Mouse (Mus musculus) limb, embryonic 10.5 days (tissue): ENCODE measurements at regions not wholly inside any gene's neighbourhood (a gene's known extent, or its start where the extent isn't known, plus 50 kb on each side); places are given as distances from the start of the nearest gene placed in this dataset. TPM values are rescaled to one million over a fixed set of nuclear protein-coding genes. Genes with fewer than 3 reads are reported as not detected.

Experiments used
- DNase-seq: peaks from one replicate; pipeline ENCODE4 v3.0.0-alpha.2; 2017; ENCODE audit warnings: low spot score
- H3K27ac ChIP-seq: fragments of 300-500 bp; sonication (generic); 2 replicates; pipeline ENCODE4 v1.5.1; 2016; ENCODE audit warnings: mild to moderate bottlenecking
- H3K27me3 ChIP-seq: fragments of 300-500 bp; sonication (generic); 2 replicates; pipeline ENCODE4 v1.6.1; 2016; ENCODE audit warnings: low read depth, mild to moderate bottlenecking; ENCODE audit not compliant: poor library complexity, severe bottlenecking
- H3K36me3 ChIP-seq: fragments of 300-500 bp; sonication (generic); 2 replicates; pipeline ENCODE4 v1.6.1; 2016; ENCODE audit warnings: mild to moderate bottlenecking, moderate library complexity
- H3K4me1 ChIP-seq: fragments of 300-500 bp; sonication (generic); 2 replicates; pipeline ENCODE4 v1.6.1; 2016
- H3K4me3 ChIP-seq: fragments of 300-500 bp; sonication (generic); 2 replicates; pipeline ENCODE4 v1.5.1; 2016; ENCODE audit warnings: mild to moderate bottlenecking, moderate library complexity
- H3K9me3 ChIP-seq: fragments of 300-500 bp; sonication (generic); replicated peaks from 2 replicates; pipeline ENCODE4 v1.6.1; 2016; ENCODE audit warnings: mild to moderate bottlenecking
- WGBS: fragments of 180-500 bp; shearing (Covaris S2); methylation state at CpG from one replicate; pipeline ENCODE4 v1.1.7; 2016; 5-methylcytosine and 5-hydroxymethylcytosine counted together
- microRNA-seq: library from miRNA; unstranded; fragments of <30 nt; microRNA quantifications from one replicate; pipeline ENCODE4, GENCODE M21; 2017

DNA sequence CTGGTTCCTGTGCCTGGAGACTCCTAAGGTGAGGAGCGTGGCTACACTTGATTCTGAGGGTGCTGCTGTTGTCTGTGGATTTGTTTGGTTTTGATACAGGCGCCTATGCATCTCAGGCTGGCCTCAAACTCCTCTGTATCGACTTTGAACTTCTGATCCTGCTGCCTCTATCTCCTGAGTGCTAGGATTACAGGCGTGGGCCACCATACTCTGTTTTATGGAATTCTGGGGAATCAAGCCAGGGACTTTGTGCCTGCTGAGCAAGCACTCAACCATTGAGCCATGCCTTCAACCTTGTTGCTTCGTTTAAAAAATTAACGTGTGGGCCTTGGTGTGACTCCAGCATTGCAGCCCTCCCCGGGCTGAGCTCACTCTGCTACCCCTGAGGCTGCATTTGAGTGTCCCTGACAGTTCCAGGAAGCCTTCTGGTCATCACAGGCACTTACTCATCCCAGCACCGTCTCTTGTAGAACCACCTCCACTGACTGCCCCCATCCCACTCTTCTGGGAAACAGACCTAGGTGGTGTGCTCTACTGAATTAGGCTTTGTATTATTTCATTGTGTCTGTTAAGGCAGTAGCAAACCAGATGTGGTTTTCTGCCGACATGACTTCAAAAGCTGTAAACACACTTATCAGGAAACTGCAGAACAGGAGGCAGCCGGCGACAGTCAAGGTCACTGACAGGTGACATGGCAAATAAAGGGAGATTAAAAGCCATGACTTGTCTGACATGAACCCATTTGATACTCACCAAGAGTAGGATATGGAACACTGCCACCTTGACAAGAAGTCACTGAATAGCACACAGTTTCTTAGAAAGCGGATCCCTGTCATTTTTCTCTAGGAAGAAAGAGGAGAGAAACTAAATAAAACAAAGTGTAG is 363.4 kb downstream of the Rps15a start:
- no peak overlapping the region for H3K4me3 ChIP-seq
- no peaks in the 10 kb centered on the region for H3K36me3 ChIP-seq
- H3K9me3 ChIP-seq: no peaks in the 10 kb centered on the region
- peaks cover 15% of the 10 kb centered on the region for H3K4me1 ChIP-seq
- no peaks in the 10 kb centered on the region for H3K27me3 ChIP-seq
- H3K27ac ChIP-seq: peak overlapping the region; percentile 56
- WGBS: 52% methylated on average over 12 of the region's 12 CpGs
- peak; percentile 30 for DNase-seq

DNA sequence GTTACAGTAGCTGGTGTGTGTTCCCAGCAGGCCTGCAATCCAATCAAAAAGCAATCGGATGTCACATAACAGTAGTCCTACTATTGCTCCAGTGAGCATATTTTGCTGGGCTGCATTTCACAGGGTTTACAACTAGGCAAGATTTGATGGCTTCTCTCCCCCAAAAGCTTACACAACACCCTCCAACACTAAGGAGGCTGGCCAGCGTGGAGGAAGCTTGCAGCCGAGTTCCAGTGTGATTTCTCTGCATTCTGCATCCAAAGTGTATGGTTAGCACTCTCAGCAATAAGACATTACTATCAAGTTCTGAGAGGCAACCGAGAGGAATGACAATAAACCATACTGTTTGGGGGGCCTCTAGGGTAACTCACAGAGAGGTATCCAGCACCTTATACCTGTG is 367.2 kb downstream of the Xylt1 start:
- Histone ChIP-seq H3K9me3 (no peaks in the 10 kb centered on the region), H3K4me1 (peaks cover 9% of the 10 kb centered on the region), H3K36me3 (no peaks in the 10 kb centered on the region), H3K27me3 (no peaks in the 10 kb centered on the region), H3K4me3 (no peak overlapping the region), H3K27ac (no peak overlapping the region)
- 86% methylated on average over 4 of the region's 4 CpGs for WGBS
- no peak for DNase-seq

DNA sequence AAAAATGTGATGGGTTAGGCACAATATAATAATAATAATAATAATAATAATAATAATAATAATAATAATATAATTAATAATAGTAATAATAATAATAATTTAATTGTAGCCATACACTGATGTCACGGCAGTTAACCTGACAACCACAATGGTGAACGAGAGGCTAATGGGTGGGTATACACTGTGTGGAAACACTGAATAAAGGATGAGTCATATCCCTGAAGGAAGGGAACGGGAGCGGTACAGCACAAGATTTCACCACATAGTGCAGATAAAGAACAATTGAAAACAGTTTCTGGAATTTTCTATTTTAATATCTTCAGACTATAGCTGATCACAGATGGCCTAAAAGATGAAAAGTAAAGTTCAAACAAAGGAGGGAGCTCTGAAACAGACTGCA is 365.6 kb downstream of the Xylt1 start:
- H3K4me1 ChIP-seq: no peaks in the 10 kb centered on the region
- no peaks in the 10 kb centered on the region for H3K36me3 ChIP-seq
- no peaks in the 10 kb centered on the region for H3K27me3 ChIP-seq
- 92% methylated on average over 4 of the region's 4 CpGs for WGBS
- no peak overlapping the region for H3K27ac ChIP-seq
- DNase-seq: no peak
- no peak overlapping the region for H3K4me3 ChIP-seq
- H3K9me3 ChIP-seq: no peaks in the 10 kb centered on the region

DNA sequence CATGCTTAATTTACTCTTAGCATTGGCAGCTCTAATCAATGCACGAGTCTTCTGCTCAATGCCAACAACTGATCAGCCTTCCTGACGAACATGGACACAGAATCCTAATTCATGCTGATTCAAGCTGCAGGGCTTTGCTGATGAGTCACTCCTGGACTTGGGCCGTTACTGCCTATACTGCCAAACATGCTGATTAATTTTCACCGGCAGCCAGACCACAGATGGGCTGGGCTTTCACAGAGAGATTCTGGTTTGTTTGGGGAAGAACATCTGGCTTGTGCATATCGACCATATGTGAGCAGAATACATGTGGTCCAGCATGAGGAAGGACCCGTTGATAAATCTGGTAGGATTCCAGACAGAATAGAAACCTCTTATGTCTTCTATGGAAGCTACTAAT is 358.9 kb downstream of the Xylt1 start:
- DNase-seq: no peak
- Histone ChIP-seq H3K4me1 (no peaks in the 10 kb centered on the region), H3K27me3 (no peaks in the 10 kb centered on the region), H3K4me3 (no peak overlapping the region), H3K9me3 (no peaks in the 10 kb centered on the region), H3K27ac (no peak overlapping the region), H3K36me3 (no peaks in the 10 kb centered on the region)
- WGBS: 79% methylated on average over 6 of the region's 6 CpGs

DNA sequence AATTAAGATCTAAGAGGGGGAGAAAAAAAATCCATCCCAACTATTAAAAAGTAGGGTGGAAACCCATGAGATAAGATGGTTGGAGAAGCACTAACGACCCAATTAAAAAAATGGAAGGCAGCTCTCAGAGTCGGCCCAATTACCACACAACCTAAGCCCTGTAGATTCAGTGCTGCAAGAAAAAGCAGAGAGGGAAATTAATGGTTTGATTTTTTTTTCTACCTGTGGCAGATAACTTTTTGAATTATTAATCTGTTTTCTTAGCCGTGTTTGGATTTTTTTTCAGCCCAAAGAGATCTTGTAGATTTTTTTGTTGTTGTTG is 354.9 kb downstream of the Xylt1 start:
- DNase-seq: no peak
- H3K4me3 ChIP-seq: no peak overlapping the region
- no peaks in the 10 kb centered on the region for H3K27me3 ChIP-seq
- WGBS: 76% methylated on average over 3 of the region's 3 CpGs
- no peak overlapping the region for H3K27ac ChIP-seq
- H3K36me3 ChIP-seq: no peaks in the 10 kb centered on the region
- H3K4me1 ChIP-seq: no peaks in the 10 kb centered on the region
- no peaks in the 10 kb centered on the region for H3K9me3 ChIP-seq

DNA sequence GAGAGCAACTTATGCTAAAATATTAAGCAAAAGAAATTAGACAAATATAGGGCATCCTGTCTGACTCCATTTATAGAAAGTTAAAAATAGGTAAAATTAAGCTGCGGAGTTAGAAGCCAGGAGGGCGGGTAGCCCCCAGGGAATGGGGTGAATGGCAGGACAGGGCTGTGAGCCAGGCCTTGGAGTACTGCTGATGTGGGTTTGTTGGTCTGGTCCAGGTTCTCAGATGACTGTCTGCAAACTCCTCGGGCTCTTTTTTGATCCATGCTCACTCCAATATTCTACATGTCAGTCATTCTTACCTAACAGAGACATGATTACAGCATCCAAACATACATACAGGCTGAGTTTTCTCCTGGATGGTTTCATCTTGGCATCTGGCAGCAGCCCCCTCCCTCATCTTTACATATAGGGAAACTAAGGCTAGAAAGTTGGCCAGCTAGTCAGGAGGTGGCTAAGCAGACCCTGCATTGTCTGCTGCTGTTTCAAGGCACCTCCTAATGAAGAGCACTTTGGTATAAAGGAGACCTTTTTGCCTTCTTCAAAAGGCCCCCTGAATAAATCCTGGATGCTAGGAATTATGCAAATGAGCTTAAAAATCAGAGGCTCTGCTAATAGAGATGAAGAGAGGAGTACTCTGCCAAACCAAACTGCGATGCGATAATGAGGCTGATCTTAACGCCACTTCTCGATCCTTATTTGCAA is 354.4 kb downstream of the Xylt1 start:
- H3K9me3 ChIP-seq: no peaks in the 10 kb centered on the region
- no peaks in the 10 kb centered on the region for H3K27me3 ChIP-seq
- H3K4me1 ChIP-seq: no peaks in the 10 kb centered on the region
- WGBS: 93% methylated on average over 7 of the region's 7 CpGs
- H3K4me3 ChIP-seq: no peak overlapping the region
- DNase-seq: no peak
- H3K36me3 ChIP-seq: no peaks in the 10 kb centered on the region
- H3K27ac ChIP-seq: no peak overlapping the region

DNA sequence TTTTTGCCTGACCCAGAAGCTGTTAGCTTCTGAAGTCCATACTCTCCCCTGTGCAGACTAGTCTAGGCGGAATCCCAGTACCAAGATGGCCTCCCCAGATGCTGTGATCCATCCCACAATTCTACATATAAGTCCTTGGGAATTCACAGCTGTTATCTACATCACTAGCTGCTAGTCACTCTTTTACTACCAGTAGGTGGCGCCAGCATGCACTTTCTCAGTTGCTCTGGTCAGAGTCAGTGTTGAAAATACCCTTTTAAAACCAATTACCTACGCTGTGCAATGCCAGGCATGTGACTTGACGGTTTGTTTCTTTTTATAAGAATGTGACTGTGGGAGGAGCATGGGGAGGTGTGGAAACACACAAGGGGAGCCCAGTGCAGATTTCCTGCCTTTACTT is 348.3 kb downstream of the Xylt1 start:
- WGBS: 79% methylated on average over 4 of the region's 4 CpGs
- H3K4me3 ChIP-seq: no peak overlapping the region
- DNase-seq: no peak

More for the DNA sequence above, 348.3 kb downstream of the Xylt1 start:
- peaks cover 3% of the 10 kb centered on the region; the same call in 1 of the 2 replicates for H3K9me3 ChIP-seq
- H3K4me1 ChIP-seq: no peaks in the 10 kb centered on the region
- H3K27me3 ChIP-seq: no peaks in the 10 kb centered on the region
- H3K36me3 ChIP-seq: no peaks in the 10 kb centered on the region
- H3K27ac ChIP-seq: no peak overlapping the region

Small RNA genes lying in the stretch of these regions (microRNA-seq; reads per million reads assigned to microRNA genes)
- not detected for gene Gm24063
